Mouse (Mus musculus) forebrain, embryonic 16.5 days (tissue): Measurements from ENCODE around the gene Gm20388. TPM values are rescaled to one million over a fixed set of nuclear protein-coding genes. Genes with fewer than 3 reads are reported as not detected.

Experiments
- ATAC-seq: fragments of 200-750 bp; cut with Nextera tagmentation; 2 replicates; pipeline ENCODE4 v1.8.0; 2017; ENCODE audit warnings: mild to moderate bottlenecking, moderate library complexity
- H3K27ac ChIP-seq: fragments of 300-500 bp; sonication (generic); 2 replicates; pipeline ENCODE4 v1.5.1; 2014; ENCODE audit warnings: low read length, control low read depth
- H3K27me3 ChIP-seq: fragments of 300-500 bp; sonication (generic); replicated peaks from 2 replicates; pipeline ENCODE4 v1.6.1; 2014; ENCODE audit warnings: low read length; ENCODE audit not compliant: control insufficient read depth, insufficient read depth
- H3K36me3 ChIP-seq: fragments of 300-500 bp; sonication (generic); 2 replicates; pipeline ENCODE4 v1.6.1; 2014; ENCODE audit not compliant: control insufficient read depth, insufficient read depth
- H3K4me1 ChIP-seq: fragments of 300-500 bp; sonication (generic); replicated peaks from 2 replicates; pipeline ENCODE4 v1.6.1; 2014; ENCODE audit warnings: low read length; ENCODE audit not compliant: control insufficient read depth, insufficient read depth
- H3K4me2 ChIP-seq: fragments of 300-500 bp; sonication (generic); 2 replicates; pipeline ENCODE4 v1.6.1; 2014; ENCODE audit warnings: mild to moderate bottlenecking, low read length, control low read depth
- H3K4me3 ChIP-seq: fragments of 300-500 bp; sonication (generic); replicated peaks from 2 replicates; pipeline ENCODE4 v1.5.1; 2014; ENCODE audit warnings: mild to moderate bottlenecking, low read length, control low read depth
- H3K9ac ChIP-seq: fragments of 300-500 bp; sonication (generic); replicated peaks from 2 replicates; pipeline ENCODE4 v1.6.1; 2014; ENCODE audit warnings: low read depth, low read length, control low read depth
- H3K9me3 ChIP-seq: fragments of 300-500 bp; sonication (generic); 2 replicates; pipeline ENCODE4 v1.6.1; 2016; ENCODE audit warnings: low read length; ENCODE audit not compliant: control insufficient read depth
- WGBS: fragments of 180-500 bp; shearing (Covaris S2); extraction: QIAGEN DNeasy Blood & Tissue Kit; methylation state at CpG from one replicate; pipeline ENCODE4 v1.1.7; 2014; 5-methylcytosine and 5-hydroxymethylcytosine counted together
- polyA plus RNA-seq: library from polyadenylated mRNA; unstranded; fragments of >200 nt; fragmentation: Nextera tagmentation; extraction: Ambion mirVana; gene quantifications from 2 replicates; pipeline ENCODE4 v1.2.1, GENCODE M21; 2015

Gm20388 gene
- polyA plus RNA-seq, 1 experiment from 2014 or later = 4.7 TPM

- Histone ChIP-seq H3K4me3 (no peak overlapping the region), H3K36me3 (no peaks in the 10 kb centered on the region), H3K9ac (no peak overlapping the region), H3K27ac (no peak overlapping the region), H3K4me1 (peaks cover 13% of the 10 kb centered on the region), H3K4me2 (no peak overlapping the region), H3K9me3 (peaks cover 3% of the 10 kb centered on the region; the same call in 1 of the 2 replicates), H3K27me3 (peaks cover 91% of the 10 kb centered on the region)
- ATAC-seq = no peak
- WGBS = 2% methylated on average over 18 of the region's 18 CpGs
These were observed 1208.2 kb downstream of the Gm20388 start for GRCm38 (mm10) chr8:121118634-121119420.

GRCm38 (mm10) chr8:121119635-121120455 is 1209.2 kb downstream of the Gm20388 start:
- peaks cover 13% of the 10 kb centered on the region for H3K4me1 ChIP-seq
- 5% methylated on average over 12 of the region's 12 CpGs for WGBS
- H3K4me3 ChIP-seq = no peak overlapping the region
- no peak overlapping the region for H3K4me2 ChIP-seq
- no peak overlapping the region for H3K9ac ChIP-seq
- H3K36me3 ChIP-seq = no peaks in the 10 kb centered on the region
- peaks cover 92% of the 10 kb centered on the region for H3K27me3 ChIP-seq
- ATAC-seq = no peak
- H3K27ac ChIP-seq = no peak overlapping the region
- H3K9me3 ChIP-seq = peaks cover 5% of the 10 kb centered on the region; the same call in 1 of the 2 replicates

DNA sequence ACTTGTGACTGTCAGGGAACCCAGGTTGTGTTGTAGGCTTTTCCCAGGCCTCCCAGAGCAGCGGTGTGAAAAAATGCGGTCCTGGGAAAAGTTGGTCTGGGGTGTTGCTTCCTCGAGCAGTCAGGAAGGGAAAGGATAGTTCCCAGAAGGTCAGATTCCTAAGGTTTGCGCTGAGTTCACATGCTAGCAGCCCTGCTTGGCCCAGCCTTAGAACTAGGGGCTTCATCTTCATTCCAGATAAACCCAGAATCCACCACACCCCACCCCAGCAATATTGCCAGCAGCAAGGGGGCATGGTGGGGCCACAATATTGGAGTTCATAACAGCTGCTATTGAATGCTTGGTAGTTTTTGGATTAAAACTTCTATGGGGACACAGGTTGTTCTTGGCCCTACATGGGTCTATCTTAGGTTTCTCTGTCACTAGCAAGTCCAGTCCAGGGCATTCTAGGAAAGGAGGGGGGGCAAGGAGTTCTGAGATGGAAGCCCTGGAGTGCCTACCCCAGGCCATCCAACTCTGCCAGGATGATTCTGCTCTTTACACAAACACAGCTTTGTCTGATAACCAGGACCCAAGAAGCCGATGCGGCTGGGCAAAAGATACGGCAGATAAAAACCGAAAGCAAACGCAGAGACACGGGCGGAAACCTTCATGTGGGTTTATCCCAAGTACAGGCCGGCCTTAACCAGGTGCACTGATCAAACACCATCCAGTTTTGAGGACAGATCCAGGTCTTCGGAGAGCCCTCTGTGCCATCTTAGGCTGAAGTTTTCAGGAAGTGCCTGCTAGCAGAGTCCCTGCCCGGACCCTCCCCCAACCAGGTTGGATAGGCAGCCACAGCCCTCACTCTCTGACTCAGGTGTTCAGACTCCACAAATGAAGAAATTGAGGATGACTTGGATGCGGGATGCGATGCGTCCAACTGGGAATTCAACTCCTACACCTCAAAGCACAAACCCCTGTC is 1210.1 kb downstream of the Gm20388 start:
- Histone ChIP-seq H3K27ac (no peak overlapping the region), H3K4me1 (peaks cover 19% of the 10 kb centered on the region), H3K4me2 (no peak overlapping the region), H3K9me3 (peaks cover 5% of the 10 kb centered on the region; the same call in 1 of the 2 replicates), H3K36me3 (no peaks in the 10 kb centered on the region), H3K27me3 (peaks cover 94% of the 10 kb centered on the region), H3K4me3 (no peak overlapping the region), H3K9ac (no peak overlapping the region)
- ATAC-seq = no peak
- WGBS = 4% methylated on average over 17 of the region's 17 CpGs

DNA sequence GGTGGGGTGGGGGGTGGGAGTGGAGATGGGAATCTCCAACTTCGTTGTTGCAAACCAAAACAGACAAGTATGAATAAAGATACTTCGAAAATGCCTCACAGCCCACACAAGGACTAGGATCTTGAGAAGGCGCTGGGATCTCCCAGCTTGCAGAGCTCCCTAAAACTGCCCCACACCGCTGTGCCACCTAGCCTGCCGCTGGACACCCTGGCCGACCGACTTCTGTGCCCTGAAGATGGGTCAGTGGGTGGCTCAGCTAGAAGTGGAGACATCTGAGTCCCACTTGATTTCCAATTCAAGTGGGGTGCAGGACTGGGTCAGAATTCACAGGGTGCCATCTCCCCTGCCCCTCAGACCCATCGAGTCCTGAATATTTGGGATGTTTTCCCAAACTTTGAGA is 1211.1 kb downstream of the Gm20388 start:
- ATAC-seq = no peak
- Histone ChIP-seq H3K9ac (no peak overlapping the region), H3K36me3 (no peaks in the 10 kb centered on the region), H3K4me3 (no peak overlapping the region), H3K4me2 (no peak overlapping the region), H3K27ac (no peak overlapping the region), H3K4me1 (peaks cover 15% of the 10 kb centered on the region), H3K9me3 (peaks cover 5% of the 10 kb centered on the region; the same call in 1 of the 2 replicates), H3K27me3 (peaks cover 90% of the 10 kb centered on the region)
- WGBS = 6% methylated on average over 8 of the region's 8 CpGs

DNA sequence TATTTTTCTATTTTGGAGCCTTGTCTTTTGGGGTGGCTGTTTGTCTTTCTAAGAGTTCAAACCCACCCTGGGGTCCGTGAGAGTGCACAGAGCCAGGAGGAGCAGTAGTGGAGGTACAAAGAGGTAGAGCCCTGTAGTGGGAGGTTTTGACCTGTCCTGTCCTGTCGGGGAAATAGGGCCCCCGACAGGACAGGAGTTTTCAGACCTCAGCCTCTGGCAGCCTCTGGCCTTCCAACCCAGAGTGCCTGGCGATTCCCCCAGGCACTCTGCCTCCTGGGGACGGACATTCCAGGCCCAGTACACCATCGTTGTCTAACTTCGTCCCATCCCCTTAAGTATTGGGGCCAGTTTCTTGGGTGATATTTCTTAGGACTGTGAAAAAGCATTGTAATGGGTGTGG is 1211.7 kb downstream of the Gm20388 start:
- ATAC-seq = no peak
- Histone ChIP-seq H3K27ac (no peak overlapping the region), H3K4me1 (peaks cover 9% of the 10 kb centered on the region), H3K9ac (no peak overlapping the region), H3K36me3 (no peaks in the 10 kb centered on the region), H3K4me3 (no peak overlapping the region), H3K9me3 (0 out of 2 replicates have a peak, but pooled peaks cover 2% of the 10 kb centered on the region), H3K27me3 (peaks cover 89% of the 10 kb centered on the region), H3K4me2 (no peak overlapping the region)
- 4% methylated on average over 7 of the region's 7 CpGs for WGBS

GRCm38 (mm10) chr8:121123113-121123512 is 1212.5 kb downstream of the Gm20388 start:
- Histone ChIP-seq H3K36me3 (no peaks in the 10 kb centered on the region), H3K27ac (no peak overlapping the region), H3K9me3 (0 out of 2 replicates have a peak, but pooled peaks cover 2% of the 10 kb centered on the region), H3K27me3 (peaks cover 86% of the 10 kb centered on the region), H3K9ac (no peak overlapping the region), H3K4me3 (no peak overlapping the region), H3K4me2 (no peak overlapping the region), H3K4me1 (peaks cover 9% of the 10 kb centered on the region)
- WGBS = 24% methylated on average over 2 of the region's 2 CpGs
- no peak for ATAC-seq

- 0 out of 2 replicates have a peak, but pooled peaks cover 2% of the 10 kb centered on the region for H3K9me3 ChIP-seq
- WGBS = 2% methylated on average over 17 of the region's 17 CpGs
- H3K4me3 ChIP-seq = no peak overlapping the region
- no peak for ATAC-seq
- H3K36me3 ChIP-seq = no peaks in the 10 kb centered on the region
- H3K4me1 ChIP-seq = peaks cover 21% of the 10 kb centered on the region
- peaks cover 88% of the 10 kb centered on the region for H3K27me3 ChIP-seq
- no peak overlapping the region for H3K4me2 ChIP-seq
- H3K9ac ChIP-seq = no peak overlapping the region
- no peak overlapping the region for H3K27ac ChIP-seq
These were observed 1214.1 kb downstream of the Gm20388 start for GRCm38 (mm10) chr8:121124547-121125239.

GRCm38 (mm10) chr8:121125311-121125876 is 1214.8 kb downstream of the Gm20388 start:
- peak; percentile 62 for ATAC-seq
- peak overlapping the region; percentile 15; the same call in 1 of the 2 replicates for H3K4me3 ChIP-seq
- peaks cover 21% of the 10 kb centered on the region for H3K4me1 ChIP-seq
- WGBS = under 1% methylated on average over 36 of the region's 36 CpGs
- H3K27me3 ChIP-seq = peaks cover 88% of the 10 kb centered on the region
- H3K9me3 ChIP-seq = 0 out of 2 replicates have a peak, but pooled peaks cover 2% of the 10 kb centered on the region
- no peak overlapping the region for H3K9ac ChIP-seq
- peak overlapping the region; percentile 32 for H3K4me2 ChIP-seq
- no peak overlapping the region for H3K27ac ChIP-seq
- H3K36me3 ChIP-seq = no peaks in the 10 kb centered on the region
